Mouse (Mus musculus): ENCODE data around the gene Arl5c. TPM values are rescaled to one million over a fixed set of nuclear protein-coding genes. Genes with fewer than 3 reads are reported as not detected.

Arl5c gene
- polyA plus RNA-seq, 1 experiment from 2014 or later: 9.8 TPM

DNA sequence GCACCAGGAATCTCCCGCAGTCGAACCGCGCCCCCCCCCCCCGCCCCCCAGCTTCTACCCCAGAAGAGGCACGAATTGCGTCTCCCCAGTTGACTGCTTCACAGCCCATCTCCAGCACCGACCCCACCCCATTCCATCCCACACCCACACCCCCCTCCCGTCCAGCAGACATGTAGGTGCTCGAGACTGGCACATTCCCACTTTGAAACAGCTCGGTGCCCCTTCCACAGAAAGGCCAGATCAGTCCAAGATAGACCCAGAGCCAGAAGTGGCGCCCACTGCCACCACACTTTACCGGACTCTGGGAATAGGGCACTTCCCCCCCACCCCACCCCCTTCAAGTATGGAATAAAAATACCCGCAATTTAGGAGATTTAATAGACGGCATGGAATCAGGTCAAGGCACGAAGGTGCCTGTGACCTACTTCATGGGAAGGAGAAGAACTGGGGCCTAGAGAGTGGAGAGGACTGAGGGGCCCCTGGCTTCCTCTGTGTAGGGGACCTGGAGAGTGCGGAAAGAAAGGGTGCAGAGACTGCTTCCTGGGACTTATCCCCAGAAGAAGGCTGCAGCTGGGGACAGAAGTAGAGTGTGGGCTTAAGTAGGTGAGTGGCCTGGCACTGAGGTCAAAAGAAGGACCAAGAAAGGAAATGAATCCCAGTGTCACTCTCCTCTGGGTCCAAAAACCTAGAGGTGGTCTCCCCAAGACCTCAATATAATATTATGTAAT lies 9.1 kb downstream of the Arl5c start:
- Histone ChIP-seq H3K4me2 (replicated peaks; ENCODE audit: low read depth) (peak overlapping the region; percentile 88), H3K36me3 (ENCODE audit: control insufficient read depth, insufficient read depth, low read length) (no peaks in the 10 kb centered on the region), H3K27me3 (ENCODE audit: control insufficient read depth, insufficient read depth, low read length) (no peaks in the 10 kb centered on the region), H3K9ac (ENCODE audit: low read length) (peak overlapping the region; percentile 59), H3K4me3 (ENCODE audit: low read depth, low read length) (peak overlapping the region; percentile 57), H3K27ac (replicated peaks) (no peak overlapping the region), H3K9me3 (ENCODE audit: control insufficient read depth, low read length) (no peaks in the 10 kb centered on the region), H3K4me1 (replicated peaks; ENCODE audit: control insufficient read depth, insufficient read depth) (no peaks in the 10 kb centered on the region; the same call in 1 of the 2 replicates)
- 30% methylated on average over 12 of the region's 17 CpGs for WGBS
- ATAC-seq (ENCODE audit: low FRiP score, low TSS enrichment) (no peak), DNase-seq (ENCODE audit: low spot score) (no peak)
- no peak for TF ChIP-seq EP300 (optimal IDR thresholded peaks at IDR 0.05)

DNA sequence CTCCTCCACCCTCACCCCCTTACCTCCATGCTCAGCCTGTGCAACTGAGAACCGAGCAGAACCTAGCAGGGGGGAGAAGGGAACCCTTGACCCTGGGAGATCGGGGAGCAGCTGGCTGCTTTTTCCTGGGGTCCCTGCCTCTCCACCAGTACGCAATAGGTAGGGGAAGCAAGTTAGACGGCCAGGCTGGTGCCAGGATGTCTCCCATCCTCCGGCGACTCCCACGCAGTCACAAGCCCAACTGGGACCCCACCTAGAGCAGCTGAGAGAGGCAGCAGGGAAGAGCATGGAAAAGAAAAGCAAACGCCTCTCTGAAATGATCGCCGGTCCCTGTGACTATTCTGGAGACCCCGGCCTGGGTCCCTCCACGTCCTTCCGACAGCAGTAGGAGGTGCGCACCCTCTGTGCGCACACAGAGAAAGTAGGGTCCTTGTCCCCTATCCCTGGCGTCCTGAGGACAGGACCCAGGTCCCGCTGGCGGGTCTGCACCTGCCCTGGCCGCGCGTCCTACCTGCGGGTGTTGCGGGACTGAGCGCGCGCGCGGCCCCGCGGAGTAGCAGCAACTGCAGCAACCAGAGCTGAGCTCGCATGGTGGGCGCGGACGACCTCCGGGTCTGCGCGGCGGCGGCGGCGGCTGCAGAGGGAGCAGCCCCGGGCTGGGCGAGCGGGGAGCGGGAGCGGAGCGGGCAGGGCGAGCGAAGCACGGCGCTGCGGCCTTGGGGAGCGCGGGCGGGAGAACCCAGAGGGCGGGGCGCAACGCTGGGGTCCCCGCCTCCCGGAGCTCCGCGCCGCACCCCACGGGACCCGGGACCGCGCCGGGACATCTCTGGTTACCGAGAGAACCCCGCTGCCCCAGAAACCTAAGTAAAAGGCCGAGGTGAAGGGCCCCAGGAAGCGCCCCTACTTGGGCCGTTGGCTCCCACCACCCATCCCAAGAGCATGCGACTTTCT lies 10.0 kb downstream of the Arl5c start, which contains the start of gene Plxdc1:
Gene Plxdc1, minus strand, starts transcription at position 718 of the 951 bp plus-strand sequence.
- Histone ChIP-seq H3K9me3 (ENCODE audit: control insufficient read depth, low read length) (no peaks in the 10 kb centered on the region), H3K36me3 (ENCODE audit: control insufficient read depth, insufficient read depth, low read length) (no peaks in the 10 kb centered on the region), H3K4me2 (replicated peaks; ENCODE audit: low read depth) (peak within 1 kb of the TSS; percentile 88), H3K27ac (replicated peaks) (no peak within 1 kb of the TSS), H3K9ac (ENCODE audit: low read length) (peak within 1 kb of the TSS; percentile 59), H3K4me1 (replicated peaks; ENCODE audit: control insufficient read depth, insufficient read depth) (no peaks in the 10 kb centered on the region; the same call in 1 of the 2 replicates), H3K4me3 (ENCODE audit: low read depth, low read length) (peak within 1 kb of the TSS; percentile 57), H3K27me3 (ENCODE audit: control insufficient read depth, insufficient read depth, low read length) (no peaks in the 10 kb centered on the region)
- no peak for ATAC-seq (ENCODE audit: low FRiP score, low TSS enrichment)
- no peak for TF ChIP-seq EP300 (optimal IDR thresholded peaks at IDR 0.05)
- no peak for TF ChIP-seq CTCF (IDR thresholded peaks at IDR 0.05; ENCODE audit: low read depth)
- peak; percentile 59 for DNase-seq (ENCODE audit: low spot score)
- 3% methylated on average over 54 of the region's 74 CpGs for WGBS

DNA sequence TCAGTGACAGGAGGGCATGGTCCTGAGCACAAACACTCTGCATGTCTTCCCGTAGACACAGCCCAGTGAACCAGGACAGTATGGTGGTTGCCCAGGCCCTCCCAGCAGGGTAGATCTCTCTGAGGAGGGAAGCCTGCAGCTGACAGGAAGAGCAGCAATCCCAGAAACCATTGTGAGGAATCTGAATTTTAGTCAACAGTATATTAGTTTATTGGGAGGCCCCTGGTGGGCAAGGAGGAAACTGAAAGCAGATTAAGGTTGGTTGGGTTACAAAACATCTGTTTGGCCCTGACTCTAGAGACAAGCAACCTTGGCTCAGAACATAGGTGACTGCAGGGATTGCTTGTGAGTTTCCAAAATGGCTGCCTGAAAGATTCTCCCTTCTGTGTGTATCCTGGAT lies 12.0 kb downstream of the Arl5c start:
- Histone ChIP-seq H3K9me3 (ENCODE audit: control insufficient read depth, low read length) (no peaks in the 10 kb centered on the region), H3K4me1 (replicated peaks; ENCODE audit: control insufficient read depth, insufficient read depth) (no peaks in the 10 kb centered on the region), H3K9ac (ENCODE audit: low read length) (no peak overlapping the region), H3K36me3 (ENCODE audit: control insufficient read depth, insufficient read depth, low read length) (no peaks in the 10 kb centered on the region), H3K4me3 (ENCODE audit: low read depth, low read length) (no peak overlapping the region), H3K27ac (replicated peaks) (no peak overlapping the region), H3K27me3 (ENCODE audit: control insufficient read depth, insufficient read depth, low read length) (no peaks in the 10 kb centered on the region), H3K4me2 (replicated peaks; ENCODE audit: low read depth) (no peak overlapping the region)
- no peak for DNase-seq (ENCODE audit: low spot score)
- TF ChIP-seq EP300 (optimal IDR thresholded peaks at IDR 0.05) (no peak), CTCF (IDR thresholded peaks at IDR 0.05; ENCODE audit: low read depth) (0 out of 2 replicates have a peak, but pooled peaks have one; percentile 14)
- no peak for ATAC-seq (ENCODE audit: low FRiP score, low TSS enrichment)
- 80% methylated on average over 1 of the region's 1 CpGs for WGBS

DNA sequence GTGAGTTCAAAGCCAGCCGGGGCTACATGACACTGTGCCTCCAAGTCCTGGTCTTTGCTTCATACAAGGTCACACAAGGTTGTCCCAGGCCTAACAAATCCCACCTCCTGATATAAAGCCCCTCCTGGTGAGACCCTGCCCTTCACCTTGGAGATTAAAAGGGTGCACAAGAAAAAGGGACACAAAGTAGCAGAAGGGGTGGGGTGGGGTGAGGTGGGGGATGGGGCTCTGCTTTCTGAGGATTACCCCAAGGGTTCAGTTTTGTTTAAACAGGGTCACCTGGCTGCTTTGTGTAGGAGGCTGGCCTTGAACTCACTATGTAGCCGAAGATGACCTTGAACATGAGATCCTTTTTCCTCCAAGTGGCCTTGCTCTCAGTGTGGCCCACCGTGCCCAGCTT lies 12.5 kb downstream of the Arl5c start:
- ATAC-seq (ENCODE audit: low FRiP score, low TSS enrichment): no peak
- H3K4me2 ChIP-seq (replicated peaks; ENCODE audit: low read depth): no peak overlapping the region

DNA sequence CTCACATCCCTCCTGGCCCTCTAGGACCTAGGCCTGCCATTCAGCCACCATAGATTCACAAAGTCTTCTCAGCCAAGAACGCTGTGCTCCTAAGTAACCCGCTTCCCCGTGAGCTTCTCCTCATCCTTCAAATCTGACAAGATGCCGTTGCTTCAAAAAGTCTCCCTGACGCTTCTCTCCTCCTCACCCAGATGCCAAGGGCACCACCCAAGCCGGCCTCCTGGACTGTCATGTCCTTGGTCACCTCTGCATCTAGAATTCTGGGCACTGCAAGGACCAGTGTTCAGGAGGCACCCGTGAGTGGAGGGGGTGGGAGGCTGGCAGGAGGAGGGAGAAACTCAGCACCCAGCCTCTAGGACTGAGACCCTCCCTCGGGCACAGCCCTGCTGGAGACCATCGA lies 13.3 kb downstream of the Arl5c start:
- no peaks in the 10 kb centered on the region for H3K4me1 ChIP-seq (replicated peaks; ENCODE audit: control insufficient read depth, insufficient read depth)
- no peak for TF ChIP-seq CTCF (IDR thresholded peaks at IDR 0.05; ENCODE audit: low read depth)
- TF ChIP-seq EP300 (optimal IDR thresholded peaks at IDR 0.05): no peak
- no peaks in the 10 kb centered on the region for H3K36me3 ChIP-seq (ENCODE audit: control insufficient read depth, insufficient read depth, low read length)
- no peak for DNase-seq (ENCODE audit: low spot score)
- 76% methylated on average over 9 of the region's 9 CpGs for WGBS
- no peak overlapping the region for H3K9ac ChIP-seq (ENCODE audit: low read length)
- no peaks in the 10 kb centered on the region for H3K27me3 ChIP-seq (ENCODE audit: control insufficient read depth, insufficient read depth, low read length)
- H3K4me3 ChIP-seq (ENCODE audit: low read depth, low read length): no peak overlapping the region
- no peak overlapping the region for H3K4me2 ChIP-seq (replicated peaks; ENCODE audit: low read depth)
- no peaks in the 10 kb centered on the region for H3K9me3 ChIP-seq (ENCODE audit: control insufficient read depth, low read length)
- no peak overlapping the region for H3K27ac ChIP-seq (replicated peaks)
- ATAC-seq (ENCODE audit: low FRiP score, low TSS enrichment): no peak

More for the DNA sequence above, 12.5 kb downstream of the Arl5c start:
- TF ChIP-seq CTCF (IDR thresholded peaks at IDR 0.05; ENCODE audit: low read depth) (no peak), EP300 (optimal IDR thresholded peaks at IDR 0.05) (no peak)
- H3K27ac ChIP-seq (replicated peaks): no peak overlapping the region
- no peak overlapping the region for H3K9ac ChIP-seq (ENCODE audit: low read length)
- no peaks in the 10 kb centered on the region for H3K4me1 ChIP-seq (replicated peaks; ENCODE audit: control insufficient read depth, insufficient read depth)
- no peak for DNase-seq (ENCODE audit: low spot score)
- no peaks in the 10 kb centered on the region for H3K9me3 ChIP-seq (ENCODE audit: control insufficient read depth, low read length)
- no peaks in the 10 kb centered on the region for H3K36me3 ChIP-seq (ENCODE audit: control insufficient read depth, insufficient read depth, low read length)
- WGBS: 78% methylated on average over 3 of the region's 3 CpGs
- no peak overlapping the region for H3K4me3 ChIP-seq (ENCODE audit: low read depth, low read length)
- no peaks in the 10 kb centered on the region for H3K27me3 ChIP-seq (ENCODE audit: control insufficient read depth, insufficient read depth, low read length)
